Mouse (Mus musculus): ENCODE data around the gene Hdac7.

DNA sequence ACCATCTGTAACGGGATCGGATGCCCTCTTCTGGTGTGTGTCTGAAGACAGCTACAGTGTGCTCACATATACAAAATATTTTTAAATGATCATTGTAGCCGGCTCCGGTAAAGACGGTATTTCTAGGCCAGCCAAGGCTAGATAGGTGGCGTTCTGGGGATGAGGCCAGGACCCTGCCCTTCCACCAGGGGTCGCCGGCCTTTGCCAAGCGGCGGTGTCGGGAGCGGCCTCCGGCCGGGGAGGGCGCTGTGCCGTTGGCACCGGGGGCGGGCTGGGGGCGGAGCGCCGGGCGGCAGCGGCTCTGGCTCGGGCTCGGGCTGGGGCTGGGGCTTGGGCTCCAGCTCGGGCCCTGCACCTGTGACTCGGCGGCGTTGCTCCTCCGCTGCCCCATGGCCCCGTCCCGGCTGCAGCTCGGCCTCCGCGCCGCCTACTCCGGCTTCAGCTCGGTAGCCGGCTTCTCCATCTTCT, 60.2 kb downstream of the Hdac7 start:
- peak; percentile 96 for TF ChIP-seq CTCF (IDR thresholded peaks at IDR 0.05; ENCODE audit: low read depth)
- no peak for TF ChIP-seq EP300 (IDR thresholded peaks at IDR 0.05; ENCODE audit: low read depth)

Measured in liver, postnatal 0 days (tissue).